Mouse (Mus musculus) lung, postnatal 0 days (tissue): ENCODE measurements at regions not wholly inside any gene's neighbourhood (a gene's known extent, or its start where the extent isn't known, plus 50 kb on each side); places are given as distances from the start of the nearest gene placed in this dataset.

Source experiments
- ATAC-seq: fragments of 200-750 bp; cut with Nextera tagmentation; 2 replicates; pipeline ENCODE4 v1.8.0; 2017; ENCODE audit warnings: moderate library complexity
- DNase-seq: peaks from one replicate; pipeline ENCODE4 v3.0.0-alpha.2; 2016; ENCODE audit warnings: low spot score
- H3K27ac ChIP-seq: fragments of 300-500 bp; sonication (generic); 2 replicates; pipeline ENCODE4 v1.5.1; 2014; ENCODE audit warnings: antibody characterized with exemption, mild to moderate bottlenecking, low read length, mixed read lengths
- H3K27me3 ChIP-seq: fragments of 300-500 bp; sonication (generic); replicated peaks from 2 replicates; pipeline ENCODE4 v1.6.1; 2014; ENCODE audit warnings: low read length, mixed read lengths; ENCODE audit not compliant: insufficient read depth
- H3K36me3 ChIP-seq: fragments of 300-500 bp; sonication (generic); 2 replicates; pipeline ENCODE4 v1.6.1; 2014; ENCODE audit warnings: low read length, mixed read lengths; ENCODE audit not compliant: insufficient read depth
- H3K4me1 ChIP-seq: fragments of 300-500 bp; sonication (generic); 2 replicates; pipeline ENCODE4 v1.6.1; 2014; ENCODE audit warnings: antibody characterized with exemption, low read depth, low read length, mixed read lengths; ENCODE audit not compliant: insufficient read depth
- H3K4me2 ChIP-seq: fragments of 300-500 bp; sonication (generic); replicated peaks from 2 replicates; pipeline ENCODE4 v1.6.1; 2014; ENCODE audit warnings: low read depth, mild to moderate bottlenecking, low read length, moderate library complexity, mixed read lengths
- H3K4me3 ChIP-seq: fragments of 300-500 bp; sonication (generic); 2 replicates; pipeline ENCODE4 v1.5.1; 2014; ENCODE audit warnings: low read depth, low read length
- H3K9ac ChIP-seq: fragments of 300-500 bp; sonication (generic); replicated peaks from 2 replicates; pipeline ENCODE4 v1.6.1; 2014; ENCODE audit warnings: low read depth, mild to moderate bottlenecking
- H3K9me3 ChIP-seq: fragments of 300-500 bp; sonication (generic); 2 replicates; pipeline ENCODE4 v1.6.1; 2016; ENCODE audit warnings: low read length, mixed read lengths
- CTCF ChIP-seq: IDR thresholded peaks from 2 replicates; pipeline ENCODE4 v1.5.1; 2016; ENCODE audit warnings: antibody characterized with exemption, mild to moderate bottlenecking
- EP300 ChIP-seq: IDR thresholded peaks from 2 replicates; pipeline ENCODE4 v1.6.1; 2016; ENCODE audit warnings: antibody characterized with exemption, mild to moderate bottlenecking, control low read depth
- WGBS: fragments of 180-500 bp; shearing (Covaris S2); extraction: QIAGEN DNeasy Blood & Tissue Kit; methylation state at CpG from one replicate; pipeline ENCODE4 v1.1.7; 2014; 5-methylcytosine and 5-hydroxymethylcytosine counted together

DNA sequence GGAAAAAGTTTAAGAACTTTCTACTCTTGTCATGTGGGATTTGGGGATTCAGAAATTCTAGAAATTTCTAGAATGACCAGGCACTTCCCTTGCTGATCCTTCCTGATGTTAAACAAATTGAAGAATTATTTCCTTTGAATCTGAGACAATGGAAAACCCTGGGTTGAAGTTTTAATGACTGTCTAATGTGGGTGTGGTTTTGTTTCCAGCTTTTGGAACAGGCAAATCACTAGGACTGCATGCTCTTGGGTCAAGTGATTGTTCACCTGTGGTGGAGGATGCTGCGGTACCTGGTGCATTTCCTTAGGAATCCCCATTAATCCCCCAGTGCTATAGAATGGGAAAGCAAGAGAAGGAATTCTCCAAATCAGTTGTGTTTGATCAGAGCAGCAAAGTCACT, 184.8 kb downstream of the Slc30a10 start:
- ATAC-seq, result no peak
- H3K4me3 ChIP-seq, result no peak overlapping the region
- H3K4me1 ChIP-seq, result no peaks in the 10 kb centered on the region
- WGBS, result 54% methylated on average over 1 of the region's 1 CpGs
- no peak overlapping the region for H3K9ac ChIP-seq
- no peak for TF ChIP-seq CTCF
- TF ChIP-seq EP300, result no peak
- H3K9me3 ChIP-seq, result no peaks in the 10 kb centered on the region
- H3K36me3 ChIP-seq, result no peaks in the 10 kb centered on the region
- no peak overlapping the region for H3K27ac ChIP-seq
- no peak overlapping the region for H3K4me2 ChIP-seq
- no peaks in the 10 kb centered on the region for H3K27me3 ChIP-seq
- DNase-seq, result no peak

DNA sequence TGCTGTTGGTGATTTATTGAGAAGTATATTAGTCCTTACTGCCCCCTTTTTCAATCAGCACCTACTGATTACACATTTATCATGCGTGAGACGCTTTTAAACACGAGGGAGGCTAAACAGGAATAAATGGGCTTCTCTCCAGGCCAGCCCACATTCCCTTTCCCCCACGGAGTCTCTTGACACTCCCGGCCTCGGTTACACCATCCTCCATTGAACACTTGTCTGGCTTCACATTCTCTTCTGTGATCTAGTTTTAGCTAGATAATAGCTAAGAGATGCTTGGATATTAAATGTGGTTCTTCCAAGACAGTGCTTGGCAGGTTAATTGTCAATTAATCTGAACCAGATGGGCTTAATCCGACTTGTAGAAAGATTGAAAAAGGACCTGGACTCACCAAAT, 189.4 kb downstream of the Slc30a10 start:
- H3K4me3 ChIP-seq, result no peak overlapping the region
- H3K36me3 ChIP-seq, result no peaks in the 10 kb centered on the region
- DNase-seq, result no peak
- no peak overlapping the region for H3K9ac ChIP-seq
- TF ChIP-seq EP300 (no peak), CTCF (no peak)
- H3K9me3 ChIP-seq, result no peaks in the 10 kb centered on the region
- H3K27me3 ChIP-seq, result no peaks in the 10 kb centered on the region
- no peaks in the 10 kb centered on the region for H3K4me1 ChIP-seq
- 55% methylated on average over 7 of the region's 7 CpGs for whole genome bisulfite sequencing
- H3K4me2 ChIP-seq, result no peak overlapping the region
- no peak overlapping the region for H3K27ac ChIP-seq
- no peak for ATAC-seq

GRCm38 (mm10) chr1:185648128-185648527, 193.5 kb downstream of the Slc30a10 start:
- Histone ChIP-seq H3K4me2 (no peak overlapping the region), H3K9ac (no peak overlapping the region), H3K36me3 (no peaks in the 10 kb centered on the region), H3K27me3 (no peaks in the 10 kb centered on the region), H3K9me3 (no peaks in the 10 kb centered on the region), H3K4me1 (no peaks in the 10 kb centered on the region), H3K27ac (no peak overlapping the region), H3K4me3 (no peak overlapping the region)
- no peak for ATAC-seq
- no peak for DNase-seq
- TF ChIP-seq CTCF, result no peak
- 71% methylated on average over 6 of the region's 6 CpGs for WGBS

- TF ChIP-seq EP300, result no peak
- no peak for TF ChIP-seq CTCF
- H3K9ac ChIP-seq, result no peak overlapping the region
- 49% methylated on average over 4 of the region's 4 CpGs for WGBS
- H3K9me3 ChIP-seq, result no peaks in the 10 kb centered on the region
- no peaks in the 10 kb centered on the region for H3K36me3 ChIP-seq
- no peak overlapping the region for H3K27ac ChIP-seq
- DNase-seq (no peak), ATAC-seq (no peak)
- H3K4me3 ChIP-seq, result no peak overlapping the region
- no peaks in the 10 kb centered on the region for H3K27me3 ChIP-seq
- H3K4me2 ChIP-seq, result no peak overlapping the region
- no peaks in the 10 kb centered on the region for H3K4me1 ChIP-seq
These were observed 194.3 kb downstream of the Slc30a10 start for GRCm38 (mm10) chr1:185648926-185649325.

- no peaks in the 10 kb centered on the region for H3K36me3 ChIP-seq
- DNase-seq, result no peak
- H3K4me2 ChIP-seq, result no peak overlapping the region
- H3K27ac ChIP-seq, result no peak overlapping the region
- no peaks in the 10 kb centered on the region for H3K27me3 ChIP-seq
- H3K4me3 ChIP-seq, result no peak overlapping the region
- no peak for ATAC-seq
- no peaks in the 10 kb centered on the region for H3K4me1 ChIP-seq
- no peaks in the 10 kb centered on the region for H3K9me3 ChIP-seq
- TF ChIP-seq CTCF (no peak), EP300 (no peak)
- no peak overlapping the region for H3K9ac ChIP-seq
- 50% methylated on average over 2 of the region's 2 CpGs for WGBS
These were observed 196.3 kb downstream of the Slc30a10 start for GRCm38 (mm10) chr1:185650926-185651325.

DNA sequence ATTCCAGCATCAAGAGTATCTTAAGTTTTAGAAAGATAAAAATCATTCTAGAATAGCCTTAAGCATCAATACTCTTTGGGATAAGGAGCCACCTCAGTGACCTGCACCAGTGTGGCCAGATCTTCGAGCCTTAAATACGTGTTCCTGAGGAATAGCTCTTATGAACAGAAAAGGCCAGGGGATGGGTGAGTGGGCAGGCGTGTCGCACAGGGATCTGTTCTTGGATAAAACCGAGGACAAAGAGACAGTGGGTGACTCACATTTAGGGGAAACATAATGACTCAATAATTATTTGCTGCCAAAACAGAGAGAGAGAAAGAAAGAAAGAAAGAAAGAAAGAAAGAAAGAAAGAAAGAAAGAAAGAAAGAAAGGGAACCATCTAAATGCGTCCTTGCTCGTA, 200.4 kb downstream of the Slc30a10 start:
- no peak for DNase-seq
- ATAC-seq, result no peak
- 76% methylated on average over 7 of the region's 7 CpGs for WGBS

DNA sequence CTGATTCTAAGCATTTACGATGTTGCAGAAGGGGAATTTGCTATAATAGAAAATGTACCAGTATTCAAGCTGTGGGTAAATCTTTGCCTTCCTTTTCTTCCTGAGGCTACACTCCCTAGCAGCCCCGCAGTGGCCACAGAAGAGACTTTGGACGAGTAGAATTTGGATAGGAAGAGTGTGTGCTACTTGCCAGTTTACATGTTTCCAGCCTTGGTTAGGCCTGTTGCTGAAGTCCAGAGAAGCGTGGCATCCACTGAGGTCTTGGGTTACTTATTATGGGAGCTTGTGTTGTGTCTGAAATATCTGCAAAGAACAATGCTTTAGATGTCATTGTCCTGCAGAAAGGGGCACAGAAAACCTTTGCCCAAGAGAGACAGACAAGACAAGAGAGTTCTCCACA, 200.8 kb downstream of the Slc30a10 start:
- H3K27ac ChIP-seq, result no peak overlapping the region
- no peak for DNase-seq
- 81% methylated on average over 4 of the region's 4 CpGs for WGBS

More for the DNA sequence above, 200.4 kb downstream of the Slc30a10 start:
- H3K4me2 ChIP-seq, result no peak overlapping the region
- TF ChIP-seq EP300 (no peak), CTCF (no peak)
- H3K27ac ChIP-seq, result no peak overlapping the region
- H3K36me3 ChIP-seq, result no peaks in the 10 kb centered on the region
- H3K4me1 ChIP-seq, result no peaks in the 10 kb centered on the region
- no peaks in the 10 kb centered on the region for H3K9me3 ChIP-seq
- no peaks in the 10 kb centered on the region for H3K27me3 ChIP-seq
- no peak overlapping the region for H3K4me3 ChIP-seq
- H3K9ac ChIP-seq, result no peak overlapping the region

More for the DNA sequence above, 200.8 kb downstream of the Slc30a10 start:
- no peaks in the 10 kb centered on the region for H3K9me3 ChIP-seq
- no peak for ATAC-seq
- H3K9ac ChIP-seq, result no peak overlapping the region
- no peaks in the 10 kb centered on the region for H3K4me1 ChIP-seq
- TF ChIP-seq EP300 (no peak), CTCF (no peak)
- no peak overlapping the region for H3K4me2 ChIP-seq
- H3K36me3 ChIP-seq, result no peaks in the 10 kb centered on the region
- no peaks in the 10 kb centered on the region for H3K27me3 ChIP-seq
- H3K4me3 ChIP-seq, result no peak overlapping the region
